Mouse (Mus musculus) midbrain, embryonic 15.5 days (tissue): Measurements from ENCODE around the gene Tmem135. TPM values are rescaled to one million over a fixed set of nuclear protein-coding genes. Genes with fewer than 3 reads are reported as not detected.
A peak's percentile ranks its signal among the peaks of the same experiment; 100 is the strongest.

ENCODE experiments used
- ATAC-seq: fragments of 200-750 bp; cut with Nextera tagmentation; replicated peaks from 2 replicates; pipeline ENCODE4 v1.8.0; 2017; ENCODE audit warnings: moderate TSS enrichment
- H3K27ac ChIP-seq: fragments of 300-500 bp; sonication (generic); 2 replicates; pipeline ENCODE4 v1.5.1; 2015; ENCODE audit warnings: mild to moderate bottlenecking, inconsistent platforms
- H3K27me3 ChIP-seq: fragments of 300-500 bp; sonication (generic); replicated peaks from 2 replicates; pipeline ENCODE4 v1.6.1; 2015; ENCODE audit warnings: inconsistent platforms
- H3K36me3 ChIP-seq: fragments of 300-500 bp; sonication (generic); replicated peaks from 2 replicates; pipeline ENCODE4 v1.6.1; 2015; ENCODE audit warnings: inconsistent platforms
- H3K4me1 ChIP-seq: fragments of 300-500 bp; sonication (generic); 2 replicates; pipeline ENCODE4 v1.6.1; 2015; ENCODE audit warnings: inconsistent platforms
- H3K4me2 ChIP-seq: fragments of 300-500 bp; sonication (generic); 2 replicates; pipeline ENCODE4 v1.6.1; 2015; ENCODE audit warnings: inconsistent platforms, mild to moderate bottlenecking, moderate library complexity
- H3K4me3 ChIP-seq: fragments of 300-500 bp; sonication (generic); 2 replicates; pipeline ENCODE4 v1.5.1; 2015; ENCODE audit warnings: mild to moderate bottlenecking, inconsistent platforms
- H3K9ac ChIP-seq: fragments of 300-500 bp; sonication (generic); 2 replicates; pipeline ENCODE4 v1.6.1; 2015; ENCODE audit warnings: mild to moderate bottlenecking, inconsistent platforms
- H3K9me3 ChIP-seq: fragments of 300-500 bp; sonication (generic); 2 replicates; pipeline ENCODE4 v1.6.1; 2016; ENCODE audit warnings: inconsistent platforms
- WGBS: fragments of 180-500 bp; shearing (Covaris S2); methylation state at CpG from one replicate; pipeline ENCODE4 v1.1.7; 2015; ENCODE audit warnings: mixed read lengths; 5-methylcytosine and 5-hydroxymethylcytosine counted together
- polyA plus RNA-seq: library from polyadenylated mRNA; unstranded; fragments of >200 nt; fragmentation: Nextera tagmentation; extraction: Ambion mirVana; gene quantifications from 2 replicates; pipeline ENCODE4 v1.2.1, GENCODE M21; 2015

Tmem135 gene
- polyA plus RNA-seq, 1 experiment from 2014 or later = 32.8 TPM

DNA sequence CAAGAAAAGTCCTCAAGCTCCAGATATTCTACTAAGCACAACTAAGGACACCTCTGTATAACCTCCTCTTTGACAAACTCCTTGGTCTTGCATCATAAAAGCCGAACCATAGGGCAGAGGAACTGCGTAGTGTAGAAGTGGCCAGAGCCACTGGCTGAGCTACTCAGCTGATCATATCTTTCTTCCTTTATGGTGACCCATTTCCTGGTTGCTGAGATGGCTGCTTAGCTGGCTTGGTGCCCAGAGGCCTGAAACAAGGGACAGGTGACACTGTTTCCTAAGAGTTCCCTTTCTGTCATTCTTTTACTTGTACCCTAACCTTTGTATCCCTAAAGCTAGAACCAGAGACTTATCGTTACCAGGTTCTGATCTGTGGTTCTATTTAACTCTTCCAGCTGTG lies 7.3 kb upstream of the Tmem135 start:
- WGBS = 89% methylated on average over 3 of the region's 3 CpGs
- Histone ChIP-seq H3K4me2 (no peak overlapping the region), H3K27ac (no peak overlapping the region), H3K36me3 (no peaks in the 10 kb centered on the region), H3K4me3 (no peak overlapping the region), H3K27me3 (no peaks in the 10 kb centered on the region; the same call in 1 of the 2 replicates), H3K9ac (no peak overlapping the region), H3K4me1 (no peaks in the 10 kb centered on the region), H3K9me3 (no peaks in the 10 kb centered on the region)
- ATAC-seq = no peak

DNA sequence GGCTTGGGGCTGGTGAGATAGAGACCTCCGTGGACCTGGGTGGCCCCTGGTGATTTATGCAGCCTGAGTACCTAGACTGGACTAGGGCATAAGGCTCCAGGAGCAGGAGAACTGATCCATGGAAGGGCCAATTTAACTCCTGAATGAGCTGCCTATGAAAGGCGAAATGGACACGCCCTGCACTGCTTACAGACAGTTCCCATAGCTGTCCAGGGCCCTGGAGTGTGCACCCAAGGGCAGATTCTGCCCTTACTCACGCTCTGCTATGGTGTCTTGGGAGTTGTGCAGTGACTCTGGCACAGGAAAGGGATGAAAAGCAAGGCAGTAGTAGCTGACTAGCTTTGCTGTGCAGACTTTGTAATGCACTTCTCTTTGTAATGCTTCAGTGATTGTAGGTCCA lies 6.3 kb upstream of the Tmem135 start:
- Histone ChIP-seq H3K4me3 (no peak overlapping the region), H3K9me3 (no peaks in the 10 kb centered on the region), H3K27me3 (peaks cover under 1% of the 10 kb centered on the region; the same call in 1 of the 2 replicates), H3K27ac (no peak overlapping the region), H3K9ac (no peak overlapping the region), H3K36me3 (no peaks in the 10 kb centered on the region), H3K4me1 (no peaks in the 10 kb centered on the region), H3K4me2 (no peak overlapping the region)
- ATAC-seq = no peak
- 82% methylated on average over 4 of the region's 4 CpGs for WGBS

DNA sequence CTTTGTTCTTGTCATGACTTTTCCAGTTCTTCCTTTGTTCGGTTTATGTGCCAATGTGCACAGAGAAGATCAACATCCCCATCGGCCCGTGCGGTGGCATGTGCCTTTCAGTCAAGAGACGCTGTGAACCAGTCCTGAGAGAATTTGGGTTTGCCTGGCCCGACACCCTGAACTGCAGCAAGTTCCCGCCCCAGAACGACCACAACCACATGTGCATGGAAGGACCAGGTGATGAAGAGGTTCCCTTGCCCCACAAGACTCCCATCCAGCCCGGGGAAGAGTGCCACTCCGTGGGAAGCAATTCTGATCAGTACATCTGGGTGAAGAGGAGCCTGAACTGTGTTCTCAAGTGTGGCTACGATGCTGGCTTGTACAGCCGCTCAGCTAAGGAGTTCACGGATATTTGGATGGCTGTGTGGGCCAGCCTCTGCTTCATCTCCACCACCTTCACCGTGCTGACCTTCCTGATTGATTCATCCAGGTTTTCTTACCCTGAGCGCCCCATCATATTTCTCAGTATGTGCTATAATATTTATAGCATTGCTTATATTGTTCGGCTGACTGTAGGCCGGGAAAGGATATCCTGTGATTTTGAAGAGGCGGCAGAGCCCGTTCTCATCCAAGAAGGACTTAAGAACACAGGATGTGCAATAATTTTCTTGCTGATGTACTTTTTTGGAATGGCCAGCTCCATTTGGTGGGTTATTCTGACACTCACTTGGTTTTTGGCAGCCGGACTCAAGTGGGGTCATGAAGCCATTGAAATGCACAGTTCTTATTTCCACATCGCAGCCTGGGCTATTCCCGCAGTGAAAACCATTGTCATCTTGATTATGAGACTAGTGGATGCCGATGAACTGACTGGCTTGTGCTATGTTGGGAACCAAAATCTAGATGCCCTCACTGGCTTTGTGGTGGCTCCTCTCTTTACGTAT lies 3.3 kb upstream of the Tmem135 start:
- no peak overlapping the region for H3K4me3 ChIP-seq
- peaks cover 10% of the 10 kb centered on the region for H3K4me1 ChIP-seq
- H3K9me3 ChIP-seq = no peaks in the 10 kb centered on the region
- peaks cover 10% of the 10 kb centered on the region; the same call in 1 of the 2 replicates for H3K27me3 ChIP-seq
- no peak for ATAC-seq
- 93% methylated on average over 24 of the region's 24 CpGs for WGBS
- no peaks in the 10 kb centered on the region for H3K36me3 ChIP-seq
- no peak overlapping the region for H3K9ac ChIP-seq
- no peak overlapping the region for H3K27ac ChIP-seq
- H3K4me2 ChIP-seq = no peak overlapping the region

DNA sequence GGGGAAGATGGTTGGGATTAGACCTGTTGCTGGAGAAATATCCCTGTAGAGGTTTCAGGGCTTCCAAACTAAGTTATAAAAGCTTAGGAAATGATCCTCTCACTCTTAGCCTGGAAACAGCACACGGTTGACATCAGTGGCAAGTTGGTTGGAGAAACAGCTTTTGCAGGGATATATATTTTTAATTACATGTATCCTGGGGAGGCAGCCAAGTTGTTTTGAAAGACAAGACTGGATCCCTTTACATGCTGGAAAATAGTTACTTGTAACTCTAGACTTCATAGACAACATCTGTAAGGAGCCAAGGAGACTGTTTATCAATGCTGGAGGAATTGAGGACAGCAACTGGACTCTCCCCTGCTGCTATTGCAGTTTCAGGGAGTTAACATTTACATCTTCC lies 2.0 kb upstream of the Tmem135 start:
- H3K9ac ChIP-seq = no peak overlapping the region
- no peak overlapping the region for H3K27ac ChIP-seq
- no peaks in the 10 kb centered on the region for H3K9me3 ChIP-seq
- peaks cover 10% of the 10 kb centered on the region for H3K4me1 ChIP-seq
- H3K27me3 ChIP-seq = peaks cover 10% of the 10 kb centered on the region; the same call in 1 of the 2 replicates
- ATAC-seq = no peak
- WGBS = 67% methylated on average over 1 of the region's 1 CpGs
- H3K4me3 ChIP-seq = no peak overlapping the region
- no peaks in the 10 kb centered on the region for H3K36me3 ChIP-seq
- H3K4me2 ChIP-seq = no peak overlapping the region

DNA sequence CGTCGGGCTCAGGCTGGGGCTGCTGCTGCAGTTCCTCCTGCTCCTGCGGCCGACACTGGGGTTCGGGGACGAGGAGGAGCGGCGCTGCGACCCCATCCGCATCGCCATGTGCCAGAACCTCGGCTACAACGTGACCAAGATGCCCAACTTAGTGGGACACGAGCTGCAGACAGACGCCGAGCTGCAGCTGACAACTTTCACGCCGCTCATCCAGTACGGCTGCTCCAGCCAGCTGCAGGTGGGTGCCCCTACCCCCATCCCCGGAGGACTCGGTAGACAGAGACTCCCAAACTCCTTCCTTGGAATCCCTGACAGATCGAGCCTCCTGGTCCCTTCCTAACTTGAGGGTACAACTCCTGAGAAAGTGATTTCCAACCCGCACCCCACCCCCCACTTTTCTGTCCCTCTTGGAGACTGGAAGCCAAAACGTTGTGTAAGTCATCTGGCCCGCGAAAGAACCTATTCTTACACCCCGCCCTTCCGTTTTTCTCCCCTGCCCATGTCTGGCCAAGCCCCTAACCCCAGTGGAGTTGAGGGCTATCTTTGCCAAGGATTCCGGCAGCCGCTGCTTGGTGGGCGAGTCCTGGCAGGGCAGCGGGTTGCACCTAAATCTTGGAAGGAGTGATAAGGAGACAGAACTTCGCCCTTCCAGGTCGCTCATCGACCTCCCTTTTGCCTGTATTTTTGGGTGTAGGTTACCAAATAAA lies 865 bp upstream of the Tmem135 start:
- Histone ChIP-seq H3K9me3 (no peaks in the 10 kb centered on the region), H3K4me3 (peak overlapping the region; percentile 71), H3K9ac (peak overlapping the region; percentile 65), H3K27me3 (peaks cover 10% of the 10 kb centered on the region; the same call in 1 of the 2 replicates), H3K27ac (peak overlapping the region; percentile 74), H3K4me2 (peak overlapping the region; percentile 99), H3K4me1 (peaks cover 10% of the 10 kb centered on the region), H3K36me3 (no peaks in the 10 kb centered on the region)
- WGBS = under 1% methylated on average over 34 of the region's 35 CpGs
- ATAC-seq = no peak

DNA sequence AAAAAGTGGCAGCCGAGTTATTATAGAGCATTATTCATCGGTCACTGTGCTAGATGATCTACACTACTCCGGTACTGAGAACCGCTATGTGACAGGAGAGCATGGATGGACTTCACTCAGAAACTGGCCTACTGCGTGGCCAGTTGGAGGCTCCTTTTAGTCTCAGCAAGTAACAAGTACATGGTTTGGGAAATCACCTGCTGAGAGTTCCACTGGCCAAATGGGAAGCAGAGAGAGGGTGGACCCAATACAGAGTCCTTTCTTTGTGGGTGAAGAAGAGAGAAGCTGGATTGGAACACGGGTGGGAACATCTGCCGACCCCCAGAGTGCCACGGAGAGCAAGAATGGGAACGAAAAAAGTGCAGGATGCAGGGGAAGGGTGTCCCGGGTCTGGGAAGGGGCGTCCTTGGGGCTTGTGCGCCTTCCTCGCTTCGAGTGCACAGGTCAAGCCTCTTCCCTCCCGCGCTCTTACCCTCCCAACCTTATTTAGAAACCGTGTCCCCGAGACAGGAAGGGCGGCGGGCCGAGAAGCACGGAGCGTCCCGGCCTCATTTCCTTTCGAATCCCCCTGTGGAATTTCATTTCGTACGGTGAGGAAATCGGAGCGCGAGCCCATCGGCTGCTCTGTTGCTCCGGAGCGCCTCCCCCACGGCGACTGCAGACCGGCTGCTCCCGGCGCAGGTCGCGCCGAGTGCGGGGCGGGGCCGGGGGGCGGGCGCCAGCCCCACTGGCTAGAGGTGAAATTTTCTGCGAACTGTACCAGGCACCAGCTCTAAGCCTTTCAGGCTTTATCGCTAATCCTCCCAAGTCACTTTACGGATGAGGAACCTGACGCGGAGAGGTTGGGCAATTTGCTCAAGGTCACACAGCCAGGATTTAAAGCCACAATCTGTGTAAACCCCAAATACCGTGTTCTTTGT lies 709 bp downstream of the Tmem135 start:
- Histone ChIP-seq H3K27me3 (peaks cover 10% of the 10 kb centered on the region; the same call in 1 of the 2 replicates), H3K27ac (peak overlapping the region; percentile 74), H3K4me1 (peaks cover 10% of the 10 kb centered on the region), H3K36me3 (no peaks in the 10 kb centered on the region), H3K4me3 (peak overlapping the region; percentile 71), H3K9me3 (no peaks in the 10 kb centered on the region), H3K4me2 (peak overlapping the region; percentile 99), H3K9ac (peak overlapping the region; percentile 65)
- peak; percentile 88 for ATAC-seq
- 4% methylated on average over 52 of the region's 52 CpGs for WGBS

DNA sequence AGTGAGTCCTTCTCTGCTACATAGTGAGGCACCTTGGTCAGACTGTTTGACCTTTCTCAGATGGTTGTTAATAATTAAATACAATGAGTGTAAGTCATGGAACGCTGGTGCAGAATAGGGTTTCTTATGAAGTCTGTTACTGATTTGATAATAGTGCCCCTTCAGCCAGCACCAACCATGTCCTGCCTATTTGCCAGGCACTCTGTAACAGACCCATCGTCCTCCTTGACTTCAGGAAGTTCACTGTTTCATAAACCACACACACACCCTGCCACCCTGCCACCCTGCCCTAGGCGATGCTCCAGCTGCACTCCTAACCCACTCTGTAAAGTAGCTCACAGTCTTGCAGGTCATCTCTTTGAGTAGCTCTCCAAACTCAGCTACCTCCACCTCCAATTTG lies 2.1 kb downstream of the Tmem135 start:
- Histone ChIP-seq H3K4me1 (peaks cover 10% of the 10 kb centered on the region), H3K4me3 (no peak overlapping the region), H3K27ac (no peak overlapping the region), H3K4me2 (no peak overlapping the region), H3K27me3 (peaks cover 10% of the 10 kb centered on the region; the same call in 1 of the 2 replicates), H3K9me3 (no peaks in the 10 kb centered on the region), H3K9ac (no peak overlapping the region), H3K36me3 (no peaks in the 10 kb centered on the region)
- 83% methylated on average over 3 of the region's 3 CpGs for WGBS
- ATAC-seq = no peak

DNA sequence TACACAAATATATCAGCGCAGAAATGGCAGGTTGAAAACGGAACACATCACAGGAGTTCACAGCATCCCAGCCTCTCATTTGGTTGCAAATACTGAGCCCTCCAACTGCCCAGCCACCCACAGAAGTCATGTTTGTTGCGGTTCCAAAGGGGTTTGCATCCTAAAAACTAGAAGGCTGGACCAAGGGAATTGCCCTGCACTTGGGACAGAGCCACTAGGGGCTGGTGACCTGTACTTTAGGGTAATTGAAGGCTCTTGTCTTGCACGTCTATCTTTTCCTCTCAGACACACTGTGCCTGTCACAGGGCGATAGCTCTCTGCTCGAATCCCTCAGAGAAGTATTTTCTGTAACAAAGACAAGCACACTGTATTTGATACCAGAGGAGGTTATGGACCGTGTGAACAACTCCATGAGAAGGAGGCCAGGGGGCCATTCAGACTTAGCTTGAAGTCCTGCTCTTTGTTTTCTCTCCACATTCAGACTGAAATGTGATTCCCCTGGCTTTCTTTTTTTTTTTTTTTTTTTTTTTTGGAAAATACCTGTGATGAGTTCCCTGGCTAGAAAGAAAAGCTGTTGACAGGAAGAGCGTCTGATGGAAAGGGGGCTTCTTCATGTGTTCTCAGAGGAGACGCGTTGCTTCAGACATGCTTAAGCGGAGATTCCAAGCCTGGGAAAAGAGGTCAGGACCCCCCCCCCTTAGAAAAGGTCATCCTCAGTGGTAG lies 2.7 kb downstream of the Tmem135 start:
- Histone ChIP-seq H3K27me3 (peaks cover 10% of the 10 kb centered on the region; the same call in 1 of the 2 replicates), H3K4me3 (no peak overlapping the region), H3K36me3 (no peaks in the 10 kb centered on the region), H3K4me2 (no peak overlapping the region), H3K9me3 (no peaks in the 10 kb centered on the region), H3K27ac (no peak overlapping the region), H3K4me1 (peaks cover 10% of the 10 kb centered on the region), H3K9ac (no peak overlapping the region)
- no peak for ATAC-seq
- 48% methylated on average over 11 of the region's 11 CpGs for WGBS

DNA sequence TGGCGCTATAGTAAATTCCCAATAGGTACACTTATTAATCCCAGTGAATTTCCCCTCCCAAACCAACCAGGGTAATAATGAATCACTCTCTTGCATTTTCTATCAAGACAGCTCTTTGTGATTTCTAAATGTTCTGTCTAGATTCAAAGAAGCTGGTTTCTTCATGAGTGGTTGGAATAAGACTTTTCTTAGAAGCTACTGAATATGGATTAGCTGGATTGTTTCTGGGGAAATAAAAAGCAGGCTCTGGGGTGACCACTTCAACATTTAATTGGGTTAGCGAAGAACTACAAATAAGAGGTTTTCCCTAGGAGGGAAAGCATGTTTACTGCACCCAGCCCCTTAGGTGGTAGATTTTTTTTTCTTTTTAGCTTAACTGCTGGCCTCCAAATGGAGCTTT lies 3.3 kb downstream of the Tmem135 start:
- Histone ChIP-seq H3K9me3 (no peaks in the 10 kb centered on the region), H3K4me3 (no peak overlapping the region), H3K4me1 (peaks cover 10% of the 10 kb centered on the region), H3K4me2 (no peak overlapping the region), H3K27ac (no peak overlapping the region), H3K36me3 (no peaks in the 10 kb centered on the region), H3K9ac (no peak overlapping the region), H3K27me3 (peaks cover 10% of the 10 kb centered on the region; the same call in 1 of the 2 replicates)
- 42% methylated on average over 2 of the region's 2 CpGs for WGBS
- ATAC-seq = no peak

DNA sequence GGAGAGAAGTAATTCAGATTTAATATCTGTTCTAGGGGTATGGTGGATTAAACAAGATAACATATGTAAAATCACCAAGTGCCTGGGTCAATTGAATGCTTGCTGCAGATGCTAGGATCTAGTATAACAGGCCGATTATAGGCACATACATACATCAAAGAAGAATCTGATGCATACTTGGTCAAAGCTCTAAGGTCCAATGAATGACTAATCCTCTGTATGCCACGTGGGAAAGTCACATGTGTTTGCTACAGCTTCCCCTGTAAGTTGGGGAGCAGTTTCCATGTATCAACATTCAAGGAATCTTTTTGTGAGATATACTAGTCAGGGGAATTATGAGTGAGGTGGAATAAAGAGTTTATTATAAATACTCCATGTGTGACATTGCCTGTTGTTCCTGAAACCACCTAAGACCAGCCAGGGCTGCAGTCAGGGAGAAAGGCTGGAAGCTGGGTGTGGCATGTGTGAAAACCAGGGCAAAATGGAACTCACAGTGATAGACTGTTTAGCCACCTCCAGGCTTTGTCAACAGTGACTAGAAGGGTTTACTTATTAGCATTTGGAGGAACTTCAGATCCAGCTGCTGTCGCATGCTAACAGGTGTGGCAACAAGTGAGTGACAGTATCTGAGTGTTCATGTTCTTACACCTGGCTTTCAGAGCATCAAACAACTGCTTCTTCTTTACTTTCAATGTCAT lies 6.0 kb downstream of the Tmem135 start:
- no peaks in the 10 kb centered on the region for H3K9me3 ChIP-seq
- WGBS = 68% methylated on average over 3 of the region's 3 CpGs
- no peak overlapping the region for H3K27ac ChIP-seq
- H3K4me1 ChIP-seq = peaks cover 2% of the 10 kb centered on the region
- no peak for ATAC-seq
- H3K4me2 ChIP-seq = no peak overlapping the region
- no peaks in the 10 kb centered on the region for H3K36me3 ChIP-seq
- no peaks in the 10 kb centered on the region for H3K27me3 ChIP-seq
- no peak overlapping the region for H3K9ac ChIP-seq
- no peak overlapping the region for H3K4me3 ChIP-seq

DNA sequence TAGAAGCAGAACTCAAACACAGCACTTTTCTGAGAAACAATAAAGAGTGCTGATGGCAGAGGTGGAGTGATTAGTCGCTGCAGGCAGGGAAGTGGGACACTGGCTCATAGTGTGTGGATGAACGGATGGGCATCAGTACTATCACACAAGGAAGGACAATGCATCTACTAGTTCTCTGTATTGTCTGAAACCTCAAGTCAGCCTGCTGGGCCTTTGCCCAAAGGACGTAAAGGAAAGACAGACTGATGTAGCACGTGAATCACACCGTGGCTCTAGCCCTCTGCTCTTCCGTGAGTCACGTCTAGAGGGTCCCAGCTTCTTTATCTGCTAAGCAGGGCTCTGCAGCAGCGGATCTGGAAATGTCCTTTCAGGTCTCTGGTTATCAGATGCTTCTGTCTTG lies 7.6 kb downstream of the Tmem135 start:
- WGBS = 72% methylated on average over 8 of the region's 8 CpGs
- no peak overlapping the region for H3K4me3 ChIP-seq
- no peaks in the 10 kb centered on the region for H3K9me3 ChIP-seq
- ATAC-seq = no peak
- no peak overlapping the region for H3K9ac ChIP-seq
- no peaks in the 10 kb centered on the region for H3K27me3 ChIP-seq
- no peak overlapping the region for H3K27ac ChIP-seq
- no peaks in the 10 kb centered on the region for H3K4me1 ChIP-seq
- H3K36me3 ChIP-seq = no peaks in the 10 kb centered on the region
- H3K4me2 ChIP-seq = no peak overlapping the region
